Mouse (Mus musculus): ENCODE measurements around the gene Synpo2l.

DNA sequence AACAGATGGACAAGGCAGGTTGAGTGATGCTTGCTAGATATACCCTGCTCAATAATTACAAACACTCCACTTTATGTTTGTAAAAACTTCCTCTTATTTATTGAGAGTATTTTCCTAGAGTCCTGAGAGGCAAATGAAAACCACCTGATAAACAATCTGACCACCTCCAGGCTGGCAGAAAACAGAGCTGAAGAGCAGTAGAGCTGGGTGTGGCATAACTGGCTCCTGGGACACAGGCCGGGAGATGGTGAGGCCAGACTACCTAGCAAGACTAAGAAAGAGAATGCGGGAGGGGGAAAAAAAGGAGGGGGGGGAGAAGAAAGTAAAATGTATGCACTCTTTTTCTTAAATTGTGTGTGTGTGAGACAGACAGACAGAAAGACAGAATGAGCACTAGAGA, 45.7 kb downstream of the Synpo2l start:
- TF ChIP-seq ZC3H11A (IDR thresholded peaks at IDR 0.05; ENCODE audit: borderline replicate concordance, low read depth, low read length) (no peak), MAFK (IDR thresholded peaks at IDR 0.05; ENCODE audit: insufficient read depth, low read depth, low read length) (no peak)
